Mouse (Mus musculus): Measurements from ENCODE around the gene Irf1.
A peak's percentile ranks its signal among the peaks of the same experiment; 100 is the strongest.

Irf1 gene

GRCm38 (mm10) chr11:53786058-53787031 lies 16.5 kb downstream of the Irf1 start:
- DNase-seq, result no peak

DNA sequence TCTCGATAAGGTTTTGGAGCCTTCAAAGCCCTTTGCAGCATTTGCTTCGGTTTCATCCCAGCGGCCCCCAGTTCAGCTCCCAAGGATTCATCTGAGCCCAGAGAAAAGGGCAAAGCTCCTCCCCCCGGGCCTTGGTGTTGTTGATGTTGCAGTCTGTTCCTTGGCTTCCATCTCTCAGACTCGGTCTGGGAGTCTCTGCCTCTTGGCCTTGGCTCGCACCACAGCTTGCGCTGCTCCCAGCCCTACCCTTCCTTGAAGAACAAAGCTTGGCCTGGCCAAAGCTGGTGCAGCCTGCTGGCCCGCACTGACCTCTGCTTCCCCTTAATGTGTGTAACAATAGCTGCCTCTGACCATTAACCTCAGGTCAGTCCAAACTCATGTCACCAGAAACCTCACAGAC lies 18.4 kb downstream of the Irf1 start:
- peak; percentile 29 for DNase-seq

GRCm38 (mm10) chr11:53789277-53789676 lies 19.5 kb downstream of the Irf1 start:
- no peak for DNase-seq

DNA sequence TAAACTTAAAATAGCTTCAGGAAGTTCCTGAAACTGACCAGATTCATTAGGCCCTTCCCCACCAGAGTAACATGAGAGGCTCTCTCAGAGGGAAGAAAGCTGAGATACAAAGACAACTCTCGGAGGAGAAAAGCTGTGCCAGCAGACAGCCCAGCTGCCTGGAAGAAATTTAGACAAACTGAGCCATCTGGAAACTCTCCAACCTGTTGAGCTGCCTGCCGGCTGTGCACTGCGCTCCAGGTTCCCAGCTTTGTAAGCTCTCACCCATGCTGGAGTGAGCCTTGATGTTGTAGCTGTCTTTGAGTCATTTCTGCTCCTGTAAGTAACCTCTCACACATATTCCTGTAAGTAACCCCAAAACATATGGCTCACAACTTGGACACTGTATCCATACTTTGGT lies 23.2 kb downstream of the Irf1 start:
- DNase-seq, result no peak

GRCm38 (mm10) chr11:53794015-53794414 lies 24.2 kb downstream of the Irf1 start:
- DNase-seq, result no peak

DNA sequence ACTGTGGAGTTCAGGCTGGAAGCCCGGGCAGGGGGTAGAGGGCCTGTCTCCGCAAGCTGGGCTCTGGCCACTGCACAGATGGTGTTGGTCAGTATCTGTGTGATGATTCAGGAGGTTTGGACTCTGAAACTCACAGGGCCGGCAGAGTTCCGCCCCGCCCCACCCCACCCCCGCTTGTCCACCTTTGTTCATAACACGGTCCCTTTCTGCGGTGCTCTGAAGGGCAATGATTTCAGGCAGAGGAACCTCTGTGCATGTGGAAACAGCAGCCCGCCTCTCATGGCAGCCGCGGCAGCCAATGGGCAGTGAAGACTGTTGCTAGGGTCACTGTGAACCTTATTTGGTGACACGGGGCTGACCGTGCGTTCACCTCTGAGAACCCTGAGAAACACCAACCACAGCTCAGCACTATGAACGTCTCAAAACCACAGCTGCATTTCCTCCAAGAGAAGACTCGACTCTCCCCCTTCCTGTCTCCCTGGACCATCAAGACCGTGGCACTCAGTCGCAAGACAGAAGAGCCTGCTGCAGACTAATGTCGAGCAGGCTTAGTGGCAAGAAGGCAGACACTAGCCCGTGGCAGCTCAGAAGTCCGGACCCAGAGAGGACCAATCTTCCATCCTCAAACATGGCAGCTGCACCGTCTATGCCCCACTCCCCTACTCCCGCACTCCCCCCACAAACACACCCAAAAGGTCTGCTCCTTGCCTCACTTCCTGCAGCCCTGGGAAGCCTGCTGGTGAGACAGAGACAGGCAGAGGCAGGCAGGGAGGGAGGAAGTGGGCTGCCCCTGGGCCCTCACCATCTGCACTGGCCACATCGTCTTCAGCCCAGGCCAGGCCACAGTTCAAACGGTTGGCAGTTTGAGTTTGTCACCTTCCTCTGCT lies 25.1 kb downstream of the Irf1 start:
- peak; percentile 36 for DNase-seq

DNA sequence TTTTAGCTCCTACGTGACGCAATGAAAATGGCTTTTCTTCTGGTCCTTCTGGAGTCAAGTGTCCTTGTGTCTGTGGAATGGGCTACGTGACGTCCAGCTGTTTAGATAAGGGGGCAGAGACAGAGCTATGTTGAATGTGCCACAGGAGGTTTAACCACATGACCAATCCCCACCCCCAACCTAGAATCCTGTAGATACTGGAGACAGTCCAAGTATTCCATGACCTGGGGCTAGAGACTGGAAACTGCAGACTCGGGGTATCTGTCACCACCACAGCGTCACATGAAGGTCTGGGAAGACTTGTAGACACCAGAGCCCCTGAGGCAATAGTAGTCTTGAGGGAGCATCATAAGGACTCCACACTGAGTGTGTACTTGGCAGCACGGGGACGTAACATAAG lies 26.0 kb downstream of the Irf1 start:
- no peak for DNase-seq

GRCm38 (mm10) chr11:53796409-53797151 lies 26.8 kb downstream of the Irf1 start:
- DNase-seq, result no peak

DNA sequence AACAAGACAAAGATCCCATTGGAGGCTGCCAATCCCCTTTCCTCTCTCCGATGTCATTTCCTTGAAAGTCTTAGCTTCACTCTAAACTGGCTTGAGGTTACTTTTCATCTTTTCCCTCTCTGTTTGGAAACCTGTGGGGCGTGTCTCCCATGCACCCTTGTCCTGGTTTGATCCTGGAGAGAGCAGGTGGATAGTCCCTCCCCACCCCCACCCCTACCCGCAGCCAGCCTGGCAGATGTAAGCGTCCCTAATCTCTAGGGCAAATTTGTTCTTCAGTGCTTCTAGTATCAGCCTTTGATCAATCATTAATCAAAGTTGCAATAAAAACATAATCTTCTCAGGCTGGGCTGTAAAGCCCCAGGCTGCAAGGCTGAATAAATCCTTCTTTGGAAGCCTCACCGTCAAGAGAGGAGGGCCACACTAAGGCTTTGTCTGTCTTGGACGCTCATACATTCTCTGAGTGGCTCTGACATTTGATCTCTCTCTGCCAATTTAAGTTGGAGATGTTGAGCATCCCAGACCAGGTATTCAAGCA lies 27.6 kb downstream of the Irf1 start:
- DNase-seq, result no peak

- DNase-seq, result no peak
Measured at GRCm38 (mm10) chr11:53798041-53798711, 28.4 kb downstream of the Irf1 start.

GRCm38 (mm10) chr11:53800036-53800435 lies 30.2 kb downstream of the Irf1 start:
- DNase-seq, result no peak

GRCm38 (mm10) chr11:53800975-53801374 lies 31.2 kb downstream of the Irf1 start:
- DNase-seq, result no peak

DNA sequence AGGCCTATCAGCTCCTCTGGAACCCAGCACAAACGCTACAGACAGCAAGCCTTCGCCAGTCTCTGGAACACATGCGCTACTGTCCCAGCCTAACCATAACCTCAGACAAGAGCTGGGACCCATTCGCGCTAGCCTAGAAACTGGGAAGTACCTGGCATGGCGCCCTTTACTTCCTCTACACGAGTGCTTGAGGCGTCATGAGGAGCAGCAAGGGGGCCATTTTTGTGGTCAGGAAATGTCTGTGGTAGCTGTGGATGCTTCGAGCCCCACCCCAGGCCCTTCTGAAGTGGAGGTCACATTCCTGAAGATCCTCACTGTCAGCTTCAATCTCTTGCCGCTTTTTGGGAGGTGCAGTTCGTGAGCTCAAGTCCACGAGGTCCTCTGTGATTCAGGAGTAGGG lies 33.3 kb downstream of the Irf1 start:
- DNase-seq, result no peak

GRCm38 (mm10) chr11:53803494-53803893 lies 33.7 kb downstream of the Irf1 start:
- no peak for DNase-seq

GRCm38 (mm10) chr11:53804569-53805344 lies 34.9 kb downstream of the Irf1 start:
- DNase-seq, result no peak

GRCm38 (mm10) chr11:53805786-53806185 lies 36.0 kb downstream of the Irf1 start:
- DNase-seq, result no peak

DNA sequence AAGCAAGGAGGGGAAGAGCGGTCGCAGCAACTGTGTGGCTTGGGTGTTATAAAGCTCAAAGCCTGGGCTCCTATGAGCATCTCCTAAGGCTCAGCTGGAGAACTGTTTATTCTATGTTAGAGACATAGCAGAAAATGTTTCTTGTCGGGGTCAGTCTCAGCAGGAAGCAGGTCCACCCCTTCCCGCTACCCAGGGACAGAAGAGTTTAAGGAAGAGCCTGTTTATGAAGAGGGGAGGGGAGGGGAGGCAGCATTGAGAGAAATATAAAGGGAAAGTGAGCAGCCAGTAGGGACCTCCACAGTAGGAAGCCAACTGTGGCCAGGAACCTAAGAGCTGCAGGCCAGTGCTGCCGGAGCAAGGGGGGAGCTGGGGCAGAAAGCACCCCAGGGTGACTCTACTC lies 39.5 kb downstream of the Irf1 start:
- no peak for DNase-seq

DNA sequence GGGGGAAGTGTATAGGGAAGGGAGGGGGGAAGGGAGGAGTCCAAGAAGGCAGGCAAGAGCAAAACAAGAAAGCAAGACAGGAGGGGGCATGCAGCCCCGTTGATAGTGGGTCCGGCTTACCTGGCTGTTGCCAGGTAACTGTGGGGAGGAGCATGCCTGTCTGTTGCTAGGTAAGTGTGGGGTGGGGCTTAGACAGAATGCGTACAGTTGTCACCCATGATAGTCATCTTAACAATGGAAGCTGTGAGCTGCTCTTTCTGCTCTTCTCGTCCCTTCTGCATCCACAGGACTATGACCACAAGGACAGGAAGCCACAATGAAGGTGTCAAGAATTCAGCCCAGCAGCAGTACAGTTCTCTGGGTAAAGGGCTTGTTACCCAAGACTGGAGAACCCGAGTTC lies 40.3 kb downstream of the Irf1 start:
- no peak for DNase-seq

DNA sequence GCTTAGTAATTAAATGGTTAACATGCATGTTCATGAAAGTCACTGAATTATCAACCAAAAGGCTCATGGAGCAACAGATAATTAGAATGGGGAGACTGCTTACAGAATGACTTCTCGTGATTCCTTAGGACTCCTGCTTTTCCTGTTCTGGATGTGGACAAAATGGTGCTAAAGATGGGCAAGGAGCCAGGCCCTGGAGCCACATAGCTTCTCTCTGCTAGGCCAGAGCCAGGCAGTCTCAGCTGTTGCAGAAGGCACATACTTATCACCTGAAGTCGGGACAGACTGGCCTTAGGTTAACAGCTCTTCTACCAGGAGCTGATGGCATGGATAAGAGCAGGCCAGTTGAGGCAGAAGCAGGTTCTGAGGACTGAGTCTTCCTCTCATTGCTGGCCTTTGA lies 40.9 kb downstream of the Irf1 start:
- no peak for DNase-seq

DNA sequence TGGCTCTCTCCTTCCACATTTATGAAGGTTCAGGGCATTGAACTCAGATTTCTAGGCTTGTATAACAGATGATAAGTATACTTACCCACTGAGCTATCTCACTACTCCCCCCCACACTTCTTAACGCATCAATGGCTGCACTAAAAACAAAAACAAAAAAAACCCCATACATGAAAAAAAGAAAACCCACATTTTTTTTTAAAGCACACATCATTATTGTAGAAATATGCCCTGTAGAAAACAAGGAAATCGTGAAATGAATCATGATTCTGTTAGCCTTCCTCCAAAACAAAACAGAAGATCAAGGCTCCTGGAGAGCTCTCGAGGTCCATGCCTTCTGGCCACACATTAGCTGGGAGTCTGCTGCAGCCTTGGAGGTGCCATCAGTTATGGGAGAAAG lies 41.5 kb downstream of the Irf1 start:
- DNase-seq, result no peak
